Mouse (Mus musculus) granulocyte monocyte progenitor cell, adult 5-6 weeks (primary cell): ENCODE results near the gene Cx3cr1. TPM values are rescaled to one million over a fixed set of nuclear protein-coding genes. Genes with fewer than 3 reads are reported as not detected.
"Not testable (repeated sequence)": the region's sequence is repeated elsewhere in the genome, so short reads cannot be mapped to it uniquely, and the experiment has no call there.

Experiments used
- ATAC-seq: replicated peaks from 2 replicates; pipeline ENCODE4 v1.8.0; 2016; ENCODE audit warnings: mild to moderate bottlenecking, moderate TSS enrichment, inconsistent platforms; ENCODE audit not compliant: poor library complexity, severe bottlenecking
- total RNA-seq, 2 experiments: library from RNA; stranded (forward) in 1 of 2; stranded (reverse) in 1 of 2; fragments of 200-712, 200-1000 nt in 1 of 2; fragments of >200 nt in 1 of 2; fragmentation: Nextera tagmentation in 1 of 2; gene quantifications; 2 replicates each; pipeline ENCODE4 v1.2.3; 2014 to 2017

The Cx3cr1 gene
- total RNA-seq, 2 experiments from 2014 or later = 10.5 to 11.3 TPM

DNA sequence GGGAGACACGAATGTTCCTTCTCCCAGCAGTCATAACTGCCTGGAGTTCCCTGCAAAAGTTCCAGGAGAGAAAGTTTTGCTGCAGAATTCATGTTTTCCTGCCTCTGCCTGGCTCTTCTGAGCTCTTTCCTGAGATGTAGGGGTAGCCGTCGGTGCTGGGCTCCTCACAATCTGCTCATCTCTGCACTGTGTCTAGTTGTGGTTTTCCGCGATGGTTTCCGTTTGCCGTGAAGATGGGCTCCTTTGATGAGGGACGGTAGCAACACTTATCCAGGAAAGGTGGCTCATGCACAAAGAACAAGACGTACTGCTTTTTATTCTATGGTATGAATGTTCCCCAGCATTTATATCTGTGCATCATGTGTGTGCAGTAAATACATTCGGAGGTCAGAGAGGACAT, 39.3 kb downstream of the Cx3cr1 start:
- no peak for ATAC-seq

DNA sequence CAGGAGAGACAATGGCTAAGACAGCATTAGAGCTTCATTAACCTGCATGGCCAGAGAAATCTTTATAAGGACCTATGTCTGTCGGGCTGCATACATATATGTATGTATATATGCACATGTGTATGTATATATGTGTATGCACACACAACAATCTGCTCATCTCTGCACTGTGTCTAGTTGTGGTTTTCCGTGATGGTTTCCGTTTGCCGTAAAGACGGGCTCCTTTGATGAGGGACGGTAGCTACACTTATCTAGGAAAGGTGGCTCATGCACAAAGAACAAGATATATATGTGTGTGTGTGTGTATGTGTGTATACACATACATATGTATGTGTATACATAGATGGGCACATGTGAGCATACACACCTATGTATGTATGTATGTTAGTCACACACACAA, 39.8 kb downstream of the Cx3cr1 start:
- no peak for ATAC-seq

DNA sequence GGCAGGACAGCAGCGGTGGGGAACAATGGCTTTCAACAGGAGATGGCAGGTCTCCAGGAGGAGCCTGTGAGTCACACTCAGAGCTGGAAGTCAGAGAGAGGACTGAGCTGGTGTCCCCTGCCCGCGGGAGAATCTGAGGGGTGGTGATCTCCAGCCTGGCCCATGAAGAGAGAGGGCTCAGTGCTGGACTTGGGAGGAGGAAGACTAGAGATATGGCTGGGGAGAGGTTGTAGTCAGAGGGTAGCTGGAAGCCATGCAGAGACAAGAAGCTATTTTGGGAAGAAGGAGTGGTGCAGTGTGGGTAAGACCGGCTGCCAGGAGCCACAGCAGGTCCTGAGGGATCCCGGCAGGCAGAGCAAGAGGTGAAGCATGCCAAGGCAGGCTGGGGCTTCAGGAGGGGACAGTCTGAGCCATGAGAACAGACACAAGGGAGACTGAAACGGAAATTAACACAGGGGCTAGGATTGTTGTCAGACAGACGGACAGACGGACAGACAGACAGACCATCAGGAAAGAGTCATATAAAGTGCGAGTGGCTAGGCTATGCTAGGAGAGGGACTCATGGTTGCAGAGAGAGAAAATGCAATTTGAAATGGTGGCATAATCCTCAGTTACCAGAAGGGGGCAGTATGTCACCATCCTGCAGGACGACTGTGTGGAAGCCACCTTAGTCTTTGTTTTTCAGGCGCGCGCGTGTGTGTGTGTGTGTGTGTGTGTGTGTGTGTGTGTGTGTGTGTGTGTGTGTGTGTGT, 42.1 kb downstream of the Cx3cr1 start:
- ATAC-seq = peak; percentile 95

DNA sequence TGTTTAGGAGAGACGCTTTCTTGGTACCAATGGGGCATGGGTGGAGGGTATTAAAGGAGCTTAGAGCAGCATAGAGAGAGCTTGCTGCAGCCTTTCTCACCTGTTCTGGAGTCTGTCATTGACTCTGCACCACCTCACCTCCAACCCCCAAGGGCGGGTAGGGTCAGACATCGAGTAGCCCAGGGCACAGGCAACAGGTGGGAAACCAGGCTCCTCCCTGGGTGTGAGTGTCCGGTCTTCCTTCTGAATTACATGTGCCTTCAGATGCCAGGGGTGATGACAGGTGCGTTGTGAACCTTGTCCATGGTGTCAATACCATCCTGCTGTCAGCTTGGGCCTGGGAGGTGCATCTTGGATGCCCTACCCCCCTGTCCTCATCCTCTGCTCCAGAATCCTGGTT, 45.1 kb downstream of the Cx3cr1 start:
- no peak for ATAC-seq

DNA sequence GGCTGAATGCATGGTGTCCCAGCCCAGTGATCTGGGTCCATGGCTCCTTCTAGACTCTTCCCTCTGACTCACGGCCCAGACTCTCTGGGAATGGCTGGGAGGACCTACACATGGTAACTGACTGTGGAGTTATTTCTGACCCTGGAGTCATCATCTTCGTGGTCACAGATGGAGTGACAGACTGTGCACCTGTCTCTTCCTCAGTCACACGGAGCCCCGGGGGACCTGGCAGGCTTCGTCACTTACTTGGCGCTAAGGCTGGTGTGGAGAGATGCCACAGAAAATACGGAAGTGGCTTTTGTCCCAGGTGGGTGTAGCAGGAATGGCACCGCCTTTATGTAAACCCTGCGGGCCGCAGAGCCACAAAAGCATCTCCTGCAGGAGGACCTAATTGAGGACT, 45.5 kb downstream of the Cx3cr1 start:
- ATAC-seq = no peak

DNA sequence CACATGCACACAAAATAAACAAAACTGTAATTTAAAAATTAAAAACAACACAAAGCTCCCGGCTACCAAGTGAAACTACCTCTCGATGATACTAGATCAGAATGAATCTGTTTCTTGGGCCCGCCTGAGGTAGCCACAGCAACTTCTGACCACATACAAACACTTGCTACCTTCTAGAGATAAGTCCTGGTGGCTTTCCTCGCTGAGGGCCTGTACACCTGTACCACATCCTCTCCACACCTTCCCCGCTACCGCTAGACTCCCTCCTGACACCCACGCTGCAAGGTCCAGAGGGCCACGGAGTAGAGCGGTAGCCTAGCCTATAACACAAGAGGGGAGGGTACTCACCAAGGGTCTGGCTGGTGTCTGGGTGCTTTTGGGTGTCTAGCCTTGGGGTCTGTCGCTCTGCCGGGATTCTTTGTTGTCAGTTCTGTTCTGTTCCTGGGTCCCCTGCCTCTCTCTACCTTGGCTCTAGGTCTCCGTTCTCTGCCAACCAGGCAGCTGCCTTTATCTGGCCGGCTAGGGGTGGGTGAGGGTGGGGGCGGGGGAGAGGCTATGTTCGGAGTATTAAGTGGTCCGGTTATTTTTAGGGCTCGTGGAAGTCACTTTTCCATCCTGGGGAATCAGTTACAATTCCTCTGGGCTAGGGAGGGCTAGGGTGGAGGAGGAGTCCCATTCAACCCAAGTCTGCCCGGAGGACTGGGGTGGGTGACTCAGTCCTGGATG, 46.4 kb downstream of the Cx3cr1 start, which contains the start of gene Xirp1:
TSS of gene Xirp1 (minus strand) at position 513 of the 726 bp plus-strand sequence.
- no peak for ATAC-seq

DNA sequence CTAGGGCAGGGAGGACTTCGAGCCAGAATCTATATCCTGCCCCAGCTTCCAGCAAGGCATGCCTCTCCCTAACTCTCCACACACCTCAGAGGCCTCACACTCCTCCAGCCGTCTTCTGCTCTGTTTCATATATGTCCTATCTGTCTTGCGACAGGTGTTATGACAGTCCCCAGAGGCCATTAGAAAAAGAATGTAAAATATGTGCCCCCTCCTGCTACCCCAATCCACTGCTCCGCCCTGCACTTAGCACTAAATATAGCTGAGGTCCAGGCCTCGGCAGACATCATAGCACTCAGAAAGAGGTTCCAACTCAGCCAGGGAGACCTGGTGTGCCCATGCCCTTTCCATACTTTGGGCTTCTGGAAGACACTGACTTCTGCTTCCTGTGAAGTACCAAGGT, 48.5 kb downstream of the Cx3cr1 start:
- ATAC-seq = no peak

DNA sequence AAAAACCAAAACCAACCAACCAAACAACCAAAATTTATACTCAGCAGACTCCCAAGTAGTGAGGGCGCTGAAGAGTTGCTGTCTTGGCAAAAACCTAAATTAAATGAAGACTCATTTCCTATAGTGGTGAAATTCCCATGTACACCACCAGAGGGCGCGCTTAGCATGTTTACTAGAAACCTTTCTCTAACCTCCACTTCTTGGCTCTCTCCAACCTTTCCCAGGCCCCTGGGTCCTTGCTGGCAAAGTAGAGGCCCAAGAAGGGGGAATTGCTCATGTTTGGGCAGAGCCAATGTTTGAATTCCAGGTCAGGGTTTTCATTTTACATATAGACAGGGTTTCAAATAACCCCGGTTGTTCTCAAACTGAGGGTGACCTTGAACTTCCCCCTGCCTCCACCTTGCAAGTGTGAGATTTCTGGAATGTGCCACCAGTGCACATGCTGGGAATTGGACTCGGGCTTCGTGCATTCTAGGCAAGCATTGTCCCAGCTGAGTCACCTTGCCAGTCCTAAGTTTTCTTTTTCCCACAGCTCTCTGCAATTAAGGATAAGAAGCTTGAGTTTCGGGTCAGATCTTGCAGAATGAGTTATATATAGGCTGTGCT, 49.3 kb downstream of the Cx3cr1 start:
- ATAC-seq = peak; percentile 36

DNA sequence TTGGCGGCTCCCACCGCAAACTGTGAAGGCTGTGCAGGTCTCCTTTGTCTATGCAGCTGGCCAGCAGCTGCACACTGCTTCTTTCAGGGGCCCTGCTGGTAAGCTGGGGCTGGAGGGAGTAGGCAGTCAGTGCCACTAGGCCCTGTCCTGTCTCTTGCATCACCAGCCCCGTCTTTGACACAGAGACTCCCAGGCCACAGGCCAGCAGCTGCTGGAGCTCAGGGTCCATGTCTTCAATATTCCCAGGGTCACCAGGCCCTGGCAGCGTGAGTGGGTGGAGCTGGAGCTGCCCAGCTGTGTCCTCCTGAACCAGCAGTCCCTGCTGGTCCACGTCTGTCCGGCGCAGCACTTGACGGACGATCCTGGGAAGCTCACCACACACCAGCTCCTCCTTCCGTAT, 52.7 kb downstream of the Cx3cr1 start:
- peak; percentile 28; the same call in 1 of the 2 replicates for ATAC-seq

DNA sequence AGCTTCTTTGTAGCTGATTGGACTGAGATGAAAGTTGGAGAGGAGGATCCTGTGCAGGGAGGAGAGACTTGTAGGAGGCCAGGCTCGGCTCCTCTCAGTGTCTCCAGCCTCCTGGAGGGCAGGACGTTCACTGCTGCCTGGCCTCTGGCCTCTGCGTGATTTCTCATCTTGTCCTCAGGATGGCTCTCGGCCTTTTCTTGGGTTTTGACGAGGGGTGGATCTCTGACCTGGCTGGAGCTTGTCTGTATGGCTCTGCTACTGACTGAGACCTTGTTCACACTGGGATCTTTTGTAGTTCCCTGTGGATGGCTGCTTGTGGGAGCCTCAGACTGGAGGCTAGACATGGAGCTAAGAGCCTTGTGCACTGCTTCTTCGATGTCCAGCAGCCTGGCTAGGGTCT, 54.9 kb downstream of the Cx3cr1 start:
- no peak for ATAC-seq

DNA sequence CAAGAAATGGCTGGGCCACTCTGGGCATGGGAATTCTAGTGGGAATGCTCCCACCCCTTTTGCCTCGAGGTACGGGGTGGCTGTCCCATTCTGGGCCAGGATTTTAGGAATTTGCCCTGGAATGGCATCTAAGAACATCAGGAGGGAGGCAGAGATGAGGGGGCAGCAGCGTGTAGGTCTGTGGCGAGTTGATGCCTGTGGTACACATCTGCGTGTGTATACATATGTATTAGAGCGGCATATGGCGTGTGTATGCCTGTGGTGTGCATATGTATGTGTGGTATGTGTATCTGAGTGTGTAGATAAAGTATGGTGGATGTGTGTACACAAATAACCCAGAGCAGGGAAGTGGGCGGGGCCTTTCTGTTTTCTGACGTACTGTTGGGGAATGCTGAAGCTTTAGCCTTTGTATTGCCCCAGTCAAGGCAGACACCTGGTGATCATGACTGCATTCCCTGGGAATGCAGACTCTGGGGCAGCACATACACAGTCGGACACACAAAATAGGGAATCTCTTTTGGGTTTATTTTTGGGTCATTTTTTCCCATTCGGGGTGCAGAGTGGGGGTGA, 56.3 kb downstream of the Cx3cr1 start:
- no peak for ATAC-seq

DNA sequence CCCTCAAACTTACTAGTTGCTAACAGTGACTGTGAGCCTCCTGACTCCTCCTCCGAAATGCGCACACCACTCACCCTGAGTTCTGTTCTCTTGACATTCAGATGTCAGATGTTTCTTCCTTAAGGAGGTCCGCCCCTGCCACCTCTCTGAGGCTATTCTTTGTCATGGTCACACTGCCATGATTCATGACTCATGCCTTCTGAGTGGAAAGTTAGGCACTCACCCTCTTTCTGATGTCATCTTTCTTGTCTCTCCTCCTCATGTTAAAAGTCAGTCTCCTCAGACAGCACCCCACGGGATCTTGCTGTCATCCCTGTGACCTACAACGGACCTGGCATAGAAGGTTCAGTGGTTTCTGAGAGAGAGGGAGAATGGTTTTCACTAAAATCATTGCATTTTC, 56.9 kb downstream of the Cx3cr1 start:
- ATAC-seq = no peak

DNA sequence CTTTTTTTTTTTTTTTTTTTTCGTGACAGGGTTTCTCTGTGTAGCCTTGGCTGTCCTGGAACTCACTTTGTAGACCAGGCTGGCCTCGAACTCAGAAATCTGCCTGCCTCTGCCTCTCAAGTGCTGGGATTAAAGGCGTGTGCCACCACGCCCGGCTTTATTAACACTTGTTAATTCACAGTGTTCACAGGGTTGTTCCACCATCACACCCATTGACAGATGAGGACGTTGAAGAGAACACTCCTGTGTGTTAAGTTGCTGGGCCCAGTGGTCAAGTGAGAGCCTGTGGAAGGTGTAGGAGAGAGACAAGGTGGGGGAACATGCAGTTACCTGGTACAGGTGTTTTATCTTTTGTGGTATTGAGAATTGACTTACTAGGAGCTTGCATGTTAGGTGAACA, 57.5 kb downstream of the Cx3cr1 start:
- not testable (repeated sequence) for ATAC-seq

DNA sequence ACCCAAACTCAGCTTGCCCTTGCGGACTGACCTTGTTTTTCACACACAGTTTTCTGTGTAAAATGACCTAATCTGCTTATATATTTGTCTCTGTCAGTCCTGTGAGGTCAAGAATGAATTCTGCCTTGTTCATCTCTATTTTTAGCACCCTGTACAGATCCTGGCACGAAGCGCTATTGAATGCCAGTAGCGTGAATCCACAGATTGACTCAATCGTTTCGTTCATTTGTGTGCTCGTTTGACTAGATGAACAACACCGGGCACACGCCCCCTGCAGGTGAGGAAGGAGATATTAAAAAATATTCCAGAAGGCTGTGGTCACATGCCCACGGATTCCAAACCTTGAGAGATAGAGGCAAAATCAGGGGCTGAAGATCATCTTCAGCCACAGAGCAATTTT, 58.1 kb downstream of the Cx3cr1 start:
- peak; percentile 54 for ATAC-seq

DNA sequence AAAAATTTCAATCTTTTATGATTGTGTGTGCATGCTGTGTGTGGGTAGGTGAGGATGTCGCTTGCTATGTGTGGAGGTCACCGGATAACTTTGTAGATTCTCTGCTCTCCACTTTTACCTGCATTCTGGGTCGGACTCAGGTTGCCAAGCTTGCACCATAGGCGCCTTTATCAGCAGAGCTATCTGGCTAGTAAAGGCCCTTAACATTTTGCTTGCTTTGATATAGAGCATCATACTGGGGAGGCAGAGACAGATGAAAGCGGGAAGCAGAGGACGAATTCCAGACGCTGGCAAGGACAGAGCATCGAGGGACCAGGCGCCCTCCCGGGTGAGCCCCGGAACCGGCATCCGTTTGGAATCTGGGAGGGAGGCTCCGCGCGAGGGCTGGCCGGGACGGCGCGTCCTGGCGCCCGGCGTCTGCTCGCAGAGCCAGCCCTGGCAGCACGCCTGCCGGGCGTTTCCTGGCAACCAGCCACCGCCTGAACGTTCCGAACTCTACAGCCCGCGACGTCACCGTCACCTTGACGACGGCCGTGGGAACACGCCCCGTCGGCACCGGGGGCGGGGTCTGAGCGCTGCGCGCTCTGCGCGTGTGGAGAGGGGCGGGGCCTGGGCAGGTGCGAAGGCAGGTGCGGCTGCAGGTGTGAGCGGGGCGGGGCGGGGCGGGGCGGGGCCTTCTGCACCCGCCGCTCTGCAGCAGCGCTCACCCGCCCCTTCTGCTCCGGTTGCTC, 58.7 kb downstream of the Cx3cr1 start:
- ATAC-seq = peak; percentile 88

DNA sequence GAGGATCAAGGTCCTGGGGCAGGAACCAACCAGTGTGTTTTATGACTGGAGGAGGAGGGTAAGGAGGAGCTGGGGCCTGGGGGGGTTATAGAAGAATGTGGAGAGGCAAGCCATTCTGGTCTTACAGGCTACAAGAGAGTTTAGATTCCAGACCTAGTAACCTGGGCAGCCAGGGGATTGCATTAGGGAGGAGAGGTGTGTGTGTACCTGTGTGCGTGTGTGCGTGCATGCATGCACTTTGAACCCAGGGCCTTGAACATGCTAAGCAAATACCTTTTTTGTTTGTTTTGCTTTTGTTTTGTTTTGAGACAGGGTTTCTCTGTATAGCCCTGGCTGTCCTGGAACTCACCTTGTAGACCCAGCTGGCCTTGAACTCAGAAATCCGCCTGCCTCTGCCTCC, 59.8 kb downstream of the Cx3cr1 start:
- no peak for ATAC-seq

DNA sequence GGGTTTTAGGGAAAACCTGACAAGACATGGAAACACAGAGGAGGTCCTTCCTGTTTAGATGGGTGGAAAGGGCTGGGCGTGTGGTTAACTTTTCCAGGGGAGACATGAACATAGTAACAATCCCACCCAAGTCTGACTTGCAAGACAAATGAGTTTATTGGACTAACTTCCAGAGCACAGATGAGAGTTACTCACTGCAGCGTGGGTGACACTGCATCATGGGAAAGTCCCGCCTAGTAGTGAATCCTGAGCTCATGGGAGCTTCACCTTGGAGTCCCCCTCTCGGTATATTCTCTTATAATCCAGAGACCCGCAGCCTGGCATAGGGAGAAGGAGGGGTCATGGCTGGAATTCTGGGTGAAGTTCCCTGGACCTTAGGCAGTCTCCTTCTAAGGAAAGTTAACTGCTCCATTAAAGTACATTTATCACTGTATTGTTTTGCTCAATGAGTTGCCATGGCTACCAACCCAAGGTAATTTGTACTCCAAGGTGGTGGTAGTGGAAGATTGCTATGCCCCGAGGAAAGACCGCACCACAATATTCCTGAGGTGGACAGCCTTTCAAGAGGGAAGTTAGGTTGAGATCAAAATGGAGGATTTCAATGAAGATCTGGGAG, 60.3 kb downstream of the Cx3cr1 start:
- ATAC-seq = no peak

DNA sequence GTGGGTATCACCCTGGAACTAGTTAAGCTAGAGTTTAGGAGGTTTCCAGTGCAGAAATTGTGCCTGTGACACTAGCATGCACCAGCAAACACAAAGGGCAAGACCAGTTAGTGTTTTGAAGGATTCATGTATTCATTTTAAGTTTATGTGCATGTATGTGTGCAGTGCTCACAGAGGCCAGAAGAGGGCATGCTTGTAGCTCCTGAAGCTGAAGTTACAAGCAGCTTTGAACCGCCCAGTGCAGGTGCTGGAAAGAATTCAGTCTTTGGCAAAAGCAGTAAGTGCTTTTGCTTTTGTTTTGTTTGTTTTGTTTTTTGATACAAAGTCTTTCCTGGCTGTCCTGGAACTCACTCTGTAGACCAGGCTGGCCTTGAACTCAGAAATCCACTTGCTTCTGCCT, 61.8 kb downstream of the Cx3cr1 start:
- no peak for ATAC-seq

DNA sequence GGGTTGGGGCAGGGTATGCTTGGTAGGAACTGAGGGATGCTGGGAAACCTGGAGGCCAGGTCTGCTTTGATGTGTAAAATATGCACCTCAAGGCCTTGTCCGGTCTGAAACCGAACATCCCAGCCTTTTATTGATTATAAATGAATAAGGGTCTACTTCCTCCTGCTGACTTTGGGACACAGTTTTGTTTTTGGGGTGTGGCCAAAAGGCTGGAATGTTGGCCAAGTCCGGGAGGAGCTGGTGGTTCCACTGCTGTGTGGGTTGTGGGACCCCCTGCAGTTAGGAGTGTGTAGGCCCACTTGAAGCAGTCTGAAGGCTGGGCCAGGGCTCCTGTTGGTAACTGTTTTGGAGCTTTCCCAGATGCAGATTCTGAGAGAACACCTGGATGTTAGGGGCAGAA, 63.7 kb downstream of the Cx3cr1 start:
- ATAC-seq = no peak

DNA sequence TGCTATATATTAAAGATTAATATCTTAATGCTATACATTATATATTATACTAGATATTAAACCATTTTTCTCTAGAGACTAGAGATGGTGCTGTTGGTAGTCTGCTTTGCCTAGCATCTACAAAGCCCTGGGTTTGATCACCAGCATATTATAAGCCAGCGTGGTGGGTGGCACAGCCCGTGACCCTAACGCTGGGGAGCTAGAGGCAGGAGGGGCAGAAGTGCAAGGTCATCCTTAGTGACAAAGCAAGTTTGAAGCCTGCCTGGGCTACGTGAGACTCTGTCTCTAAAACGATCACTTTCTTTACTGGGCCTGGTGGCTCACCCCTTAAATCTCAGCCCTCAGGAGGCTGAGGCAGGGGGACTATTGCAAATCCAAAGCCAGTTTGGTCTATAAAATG, 66.8 kb downstream of the Cx3cr1 start:
- ATAC-seq = no peak
